Mouse (Mus musculus): Measurements from ENCODE around the gene Ube2d2b.

The Ube2d2b gene

GRCm38 (mm10) chr5:107855546-107855945 lies 25.6 kb downstream of the Ube2d2b start:
- no peak for DNase-seq (ENCODE audit: low read depth)

- DNase-seq (ENCODE audit: low read depth): peak; percentile 62
Measured at GRCm38 (mm10) chr5:107858963-107859362, 29.1 kb downstream of the Ube2d2b start.

- DNase-seq (ENCODE audit: low read depth): no peak
Measured at GRCm38 (mm10) chr5:107863971-107864370, 34.1 kb downstream of the Ube2d2b start.

GRCm38 (mm10) chr5:107866127-107867126 lies 36.5 kb downstream of the Ube2d2b start:
- no peak for DNase-seq (ENCODE audit: low read depth)

- DNase-seq (ENCODE audit: low read depth): peak; percentile 50
Measured at GRCm38 (mm10) chr5:107867970-107868904, 38.3 kb downstream of the Ube2d2b start.

- peak; percentile 47 for DNase-seq (ENCODE audit: low read depth)
Measured at GRCm38 (mm10) chr5:107868905-107869424, 39.1 kb downstream of the Ube2d2b start.

GRCm38 (mm10) chr5:107869701-107870100 lies 39.8 kb downstream of the Ube2d2b start:
- no peak for DNase-seq (ENCODE audit: low read depth)

DNA sequence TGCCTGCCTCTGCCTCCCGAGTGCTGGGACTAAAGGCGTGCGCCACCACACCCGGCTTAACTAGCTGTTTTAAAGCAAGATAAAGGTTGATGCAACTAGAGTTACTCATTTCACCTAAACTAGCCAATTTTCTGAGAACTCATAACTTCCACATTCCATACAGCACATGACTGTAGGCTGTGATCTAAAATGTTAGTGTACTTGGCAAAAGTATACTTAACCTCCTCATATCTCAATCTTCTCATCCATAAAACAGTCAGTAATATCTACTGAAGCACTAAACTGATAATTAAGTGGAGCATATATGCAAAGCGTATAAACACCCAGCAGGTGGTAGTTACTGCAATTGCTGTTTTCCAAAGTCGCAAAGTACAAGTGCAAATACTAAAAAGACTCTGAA lies 43.4 kb downstream of the Ube2d2b start:
- no peak for DNase-seq (ENCODE audit: low read depth)

DNA sequence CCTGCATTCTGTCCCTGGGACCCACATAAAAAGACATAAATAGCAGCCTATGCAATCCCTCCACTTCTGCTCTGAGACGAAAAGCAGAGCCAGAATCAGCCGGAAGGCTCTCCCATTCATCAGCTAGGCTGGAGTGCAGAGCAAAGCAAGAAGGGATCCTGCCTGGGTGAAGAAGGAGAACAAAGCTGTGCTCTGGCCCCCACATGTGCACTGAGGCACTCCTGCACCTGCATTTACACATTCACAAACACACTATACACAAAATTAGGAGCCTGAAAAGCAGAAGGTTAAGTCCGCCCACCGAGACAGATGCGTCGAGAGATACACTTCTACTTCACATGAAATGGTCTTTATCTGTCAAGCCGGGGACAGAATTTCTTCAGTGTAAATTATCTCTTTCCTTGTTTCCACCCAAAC lies 44.0 kb downstream of the Ube2d2b start:
- DNase-seq (ENCODE audit: low read depth): no peak

GRCm38 (mm10) chr5:107874561-107875260 lies 44.8 kb downstream of the Ube2d2b start, which contains the start of gene Evi5:
Gene Evi5, minus strand, starts transcription at chr5:107875107.
- no peak for DNase-seq (ENCODE audit: low read depth)

- DNase-seq (ENCODE audit: low read depth): no peak
Measured at GRCm38 (mm10) chr5:107875261-107875611, 45.3 kb downstream of the Ube2d2b start.

GRCm38 (mm10) chr5:107877053-107877452 lies 47.2 kb downstream of the Ube2d2b start:
- DNase-seq (ENCODE audit: low read depth): no peak

GRCm38 (mm10) chr5:107880710-107881109 lies 50.8 kb downstream of the Ube2d2b start:
- no peak for DNase-seq (ENCODE audit: low read depth)
